Mouse (Mus musculus) G1E (cell line): ENCODE data around the gene Pias1.

Source experiments
- CTCF ChIP-seq: IDR thresholded peaks from 2 replicates; pipeline ENCODE4 v1.5.1; 2012; ENCODE audit warnings: low read depth, low read length, inconsistent platforms, mixed read lengths
- GATA1 ChIP-seq: IDR thresholded peaks from 2 replicates; pipeline ENCODE4 v1.6.1; 2012; ENCODE audit warnings: borderline replicate concordance, low read length, inconsistent platforms, mixed read lengths
- GATA2 ChIP-seq: IDR thresholded peaks from 2 replicates; pipeline ENCODE4 v1.6.1; 2012; ENCODE audit warnings: low read depth, low read length, inconsistent platforms, borderline replicate concordance
- POLR2AphosphoS5 ChIP-seq: IDR thresholded peaks from 2 replicates; pipeline ENCODE4 v1.6.1; 2012; ENCODE audit warnings: low read depth, low read length, inconsistent platforms; ENCODE audit not compliant: insufficient replicate concordance
- TAL1 ChIP-seq: conservative IDR thresholded peaks from 2 replicates; pipeline ENCODE4 v1.6.1; 2012; ENCODE audit warnings: low read depth, low read length, inconsistent platforms, mixed read lengths

DNA sequence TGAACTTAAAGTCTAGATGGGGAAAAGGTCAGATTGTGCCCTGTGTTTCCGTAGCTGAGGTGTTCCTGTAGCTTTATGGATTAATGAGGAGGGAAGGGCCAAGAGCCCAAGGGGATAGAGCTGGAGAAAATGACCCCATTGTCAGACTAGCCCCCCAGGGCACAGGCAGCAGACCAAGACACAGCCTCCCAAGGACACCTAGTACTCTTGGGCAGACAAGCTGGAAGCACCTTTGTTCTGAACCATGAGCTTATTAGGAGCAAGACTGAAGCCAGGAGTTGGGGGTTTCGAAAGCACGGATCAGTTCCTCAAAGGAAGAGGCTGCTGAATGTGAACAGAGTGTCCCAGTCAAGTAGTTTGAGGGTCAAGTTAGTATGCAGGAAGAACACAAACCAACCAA is 9.9 kb upstream of the Pias1 start:
- TF ChIP-seq CTCF = no peak
- TF ChIP-seq POLR2AphosphoS5 = no peak
- TF ChIP-seq GATA1 = no peak
- TF ChIP-seq GATA2 = no peak
- TF ChIP-seq TAL1 = no peak
